Mouse (Mus musculus): ENCODE measurements around the gene Btbd3. TPM values are rescaled to one million over a fixed set of nuclear protein-coding genes. Genes with fewer than 3 reads are reported as not detected.

Gene Btbd3
- total RNA-seq (2014; fragmentation: Nextera tagmentation) (not detected in 2 replicates), total RNA-seq (2017) (0.06 and 0.11 TPM in 2 replicates), polyA plus RNA-seq (2012) (not detected in 2 replicates)

- Histone ChIP-seq H3K36me3 (replicated peaks) (no peaks in the 10 kb centered on the region), H3K9me3 (replicated peaks) (peaks cover 18% of the 10 kb centered on the region), H3K27me3 (ENCODE audit: insufficient read depth, low read length) (no peaks in the 10 kb centered on the region), H3K4me1 (ENCODE audit: insufficient read depth, low read depth, low read length) (no peaks in the 10 kb centered on the region), H3K4me3 (ENCODE audit: low read depth, low read length) (no peak within 1 kb of the TSS; the same call in 1 of the 2 replicates)
- ATAC-seq (ENCODE audit: extremely low read depth, insufficient number of reproducible peaks, low FRiP score, poor library complexity, severe bottlenecking) (no peak), DNase-seq (ENCODE audit: low spot score) (no peak)
- TF ChIP-seq CTCF (IDR thresholded peaks at IDR 0.05; ENCODE audit: low read depth, low read length) (no peak), GATA2 (IDR thresholded peaks at IDR 0.05; ENCODE audit: borderline replicate concordance, low read depth, low read length) (no peak), POLR2AphosphoS5 (IDR thresholded peaks at IDR 0.05; ENCODE audit: insufficient replicate concordance, low read depth, low read length) (no peak), GATA1 (IDR thresholded peaks at IDR 0.05; ENCODE audit: borderline replicate concordance, low read length) (no peak), TAL1 (conservative IDR thresholded peaks at IDR 0.05; ENCODE audit: low read depth, low read length) (no peak)
Observed at GRCm38 (mm10) chr2:138256411-138256810, at the start of gene Btbd3. Btbd3 (plus strand) TSS chr2:138256565.

DNA sequence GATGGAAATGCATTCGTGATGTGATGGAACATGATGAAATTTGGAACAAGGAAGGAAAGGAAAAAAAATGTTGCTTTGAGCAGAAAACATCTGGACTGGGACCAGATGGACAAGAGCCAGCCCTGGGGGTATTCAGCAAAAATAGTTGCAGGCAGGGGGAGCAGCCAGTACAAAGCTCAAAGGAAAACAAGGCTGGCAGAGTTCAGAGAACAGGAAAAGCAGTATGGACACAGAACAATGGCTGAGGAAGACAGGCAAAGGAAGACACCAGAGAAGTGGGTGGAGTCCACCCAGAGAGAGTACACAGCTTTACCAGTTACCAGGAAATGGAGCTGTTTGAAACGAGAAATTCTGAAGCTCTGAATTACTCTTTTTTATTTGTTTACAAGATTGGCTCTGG is 40.8 kb upstream of the Btbd3 start:
- H3K27me3 ChIP-seq (ENCODE audit: insufficient read depth, low read length): no peaks in the 10 kb centered on the region
- TF ChIP-seq GATA2 (IDR thresholded peaks at IDR 0.05; ENCODE audit: borderline replicate concordance, low read depth, low read length): no peak
- ATAC-seq (ENCODE audit: extremely low read depth, insufficient number of reproducible peaks, low FRiP score, poor library complexity, severe bottlenecking) (no peak), DNase-seq (ENCODE audit: low spot score) (no peak)
- no peak overlapping the region for H3K4me3 ChIP-seq (ENCODE audit: low read depth, low read length)
- H3K9me3 ChIP-seq (replicated peaks): no peaks in the 10 kb centered on the region
- no peaks in the 10 kb centered on the region for H3K4me1 ChIP-seq (ENCODE audit: insufficient read depth, low read depth, low read length)
- H3K36me3 ChIP-seq (replicated peaks): no peaks in the 10 kb centered on the region

DNA sequence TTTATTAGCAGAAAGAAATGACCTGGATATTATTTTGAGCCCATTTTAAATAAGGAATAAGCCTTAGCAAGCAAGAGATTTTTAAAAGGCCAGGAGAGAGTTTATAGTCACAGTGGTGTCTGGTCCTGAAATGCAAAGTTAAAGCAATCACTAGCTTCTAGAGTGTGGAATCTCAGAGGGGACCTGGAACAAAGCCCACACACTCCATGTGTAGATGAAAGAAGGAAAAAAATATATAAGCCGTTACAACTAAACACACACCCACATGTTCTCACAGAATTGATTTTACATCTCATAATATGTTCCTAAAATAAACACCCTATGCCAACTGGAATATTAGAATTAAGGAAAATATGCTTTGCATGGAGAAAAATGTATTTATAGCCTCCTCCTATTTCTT is 36.1 kb upstream of the Btbd3 start:
- no peak for DNase-seq (ENCODE audit: low spot score)
- H3K4me3 ChIP-seq (ENCODE audit: low read depth, low read length): no peak overlapping the region
- H3K9me3 ChIP-seq (replicated peaks): no peaks in the 10 kb centered on the region; the same call in none of the 2 replicates
- H3K27me3 ChIP-seq (ENCODE audit: insufficient read depth, low read length): no peaks in the 10 kb centered on the region
- ATAC-seq (ENCODE audit: extremely low read depth, insufficient number of reproducible peaks, low FRiP score, poor library complexity, severe bottlenecking): no peak
- H3K36me3 ChIP-seq (replicated peaks): no peaks in the 10 kb centered on the region
- TF ChIP-seq TAL1 (conservative IDR thresholded peaks at IDR 0.05; ENCODE audit: low read depth, low read length) (no peak), GATA1 (IDR thresholded peaks at IDR 0.05; ENCODE audit: borderline replicate concordance, low read length) (no peak), GATA2 (IDR thresholded peaks at IDR 0.05; ENCODE audit: borderline replicate concordance, low read depth, low read length) (no peak), CTCF (IDR thresholded peaks at IDR 0.05; ENCODE audit: low read depth, low read length) (no peak), POLR2AphosphoS5 (IDR thresholded peaks at IDR 0.05; ENCODE audit: insufficient replicate concordance, low read depth, low read length) (no peak)
- H3K4me1 ChIP-seq (ENCODE audit: insufficient read depth, low read depth, low read length): no peaks in the 10 kb centered on the region

- H3K4me1 ChIP-seq (ENCODE audit: insufficient read depth, low read depth, low read length): no peaks in the 10 kb centered on the region
- ATAC-seq (ENCODE audit: extremely low read depth, insufficient number of reproducible peaks, low FRiP score, poor library complexity, severe bottlenecking) (no peak), DNase-seq (ENCODE audit: low spot score) (no peak)
- TF ChIP-seq GATA1 (IDR thresholded peaks at IDR 0.05; ENCODE audit: borderline replicate concordance, low read length) (no peak), TAL1 (conservative IDR thresholded peaks at IDR 0.05; ENCODE audit: low read depth, low read length) (no peak), CTCF (IDR thresholded peaks at IDR 0.05; ENCODE audit: low read depth, low read length) (no peak), GATA2 (IDR thresholded peaks at IDR 0.05; ENCODE audit: borderline replicate concordance, low read depth, low read length) (no peak), POLR2AphosphoS5 (IDR thresholded peaks at IDR 0.05; ENCODE audit: insufficient replicate concordance, low read depth, low read length) (no peak)
- no peaks in the 10 kb centered on the region for H3K36me3 ChIP-seq (replicated peaks)
- H3K27me3 ChIP-seq (ENCODE audit: insufficient read depth, low read length): no peaks in the 10 kb centered on the region
- peaks cover 10% of the 10 kb centered on the region for H3K9me3 ChIP-seq (replicated peaks)
- no peak overlapping the region for H3K4me3 ChIP-seq (ENCODE audit: low read depth, low read length)
Observed at GRCm38 (mm10) chr2:138232247-138232646, 24.1 kb upstream of the Btbd3 start.

GRCm38 (mm10) chr2:138236149-138236548 is 20.2 kb upstream of the Btbd3 start:
- Histone ChIP-seq H3K4me3 (ENCODE audit: low read depth, low read length) (no peak overlapping the region), H3K4me1 (ENCODE audit: insufficient read depth, low read depth, low read length) (no peaks in the 10 kb centered on the region), H3K9me3 (replicated peaks) (peaks cover 5% of the 10 kb centered on the region), H3K36me3 (replicated peaks) (no peaks in the 10 kb centered on the region), H3K27me3 (ENCODE audit: insufficient read depth, low read length) (no peaks in the 10 kb centered on the region)
- TF ChIP-seq TAL1 (conservative IDR thresholded peaks at IDR 0.05; ENCODE audit: low read depth, low read length) (no peak), GATA2 (IDR thresholded peaks at IDR 0.05; ENCODE audit: borderline replicate concordance, low read depth, low read length) (no peak), POLR2AphosphoS5 (IDR thresholded peaks at IDR 0.05; ENCODE audit: insufficient replicate concordance, low read depth, low read length) (no peak), GATA1 (IDR thresholded peaks at IDR 0.05; ENCODE audit: borderline replicate concordance, low read length) (no peak), CTCF (IDR thresholded peaks at IDR 0.05; ENCODE audit: low read depth, low read length) (no peak)
- ATAC-seq (ENCODE audit: extremely low read depth, insufficient number of reproducible peaks, low FRiP score, poor library complexity, severe bottlenecking) (no peak), DNase-seq (ENCODE audit: low spot score) (no peak)

GRCm38 (mm10) chr2:138242452-138242851 is 13.9 kb upstream of the Btbd3 start:
- no peak for ATAC-seq (ENCODE audit: extremely low read depth, insufficient number of reproducible peaks, low FRiP score, poor library complexity, severe bottlenecking)

More at GRCm38 (mm10) chr2:138242452-138242851, 13.9 kb upstream of the Btbd3 start:
- Histone ChIP-seq H3K36me3 (replicated peaks) (no peaks in the 10 kb centered on the region), H3K27me3 (ENCODE audit: insufficient read depth, low read length) (no peaks in the 10 kb centered on the region), H3K4me1 (ENCODE audit: insufficient read depth, low read depth, low read length) (no peaks in the 10 kb centered on the region), H3K4me3 (ENCODE audit: low read depth, low read length) (no peak overlapping the region), H3K9me3 (replicated peaks) (peaks cover 6% of the 10 kb centered on the region)
- no peak for DNase-seq (ENCODE audit: low spot score)
- TF ChIP-seq POLR2AphosphoS5 (IDR thresholded peaks at IDR 0.05; ENCODE audit: insufficient replicate concordance, low read depth, low read length): no peak
- TF ChIP-seq TAL1 (conservative IDR thresholded peaks at IDR 0.05; ENCODE audit: low read depth, low read length): no peak
- TF ChIP-seq GATA2 (IDR thresholded peaks at IDR 0.05; ENCODE audit: borderline replicate concordance, low read depth, low read length): no peak
- no peak for TF ChIP-seq CTCF (IDR thresholded peaks at IDR 0.05; ENCODE audit: low read depth, low read length)
- no peak for TF ChIP-seq GATA1 (IDR thresholded peaks at IDR 0.05; ENCODE audit: borderline replicate concordance, low read length)

All from G1E (cell line).